Mouse (Mus musculus): Measurements from ENCODE around the gene Rnf213. TPM values are rescaled to one million over a fixed set of nuclear protein-coding genes. Genes with fewer than 3 reads are reported as not detected.

Rnf213 gene
- 0.57 and 0.90 TPM in 2 replicates for polyA plus RNA-seq (2015; fragmentation: Nextera tagmentation; extraction: Ambion mirVana)

GRCm38 (mm10) chr11:119392800-119393482 lies at the start of gene Rnf213:
Rnf213 (plus strand) TSS chr11:119393100.
- no peaks in the 10 kb centered on the region for H3K36me3 ChIP-seq (ENCODE audit: control insufficient read depth, insufficient read depth, low read length)
- peaks cover 21% of the 10 kb centered on the region for H3K4me1 ChIP-seq (ENCODE audit: control insufficient read depth, insufficient read depth, low read length)
- peak within 1 kb of the TSS; percentile 53 for H3K4me2 ChIP-seq (ENCODE audit: low read length)
- no peak for ATAC-seq
- 1% methylated on average over 19 of the region's 19 CpGs for WGBS
- peak within 1 kb of the TSS; percentile 33 for H3K4me3 ChIP-seq (ENCODE audit: low read depth, low read length)
- peaks cover 76% of the 10 kb centered on the region for H3K27me3 ChIP-seq (ENCODE audit: control insufficient read depth, insufficient read depth, low read depth, low read length)
- peak within 1 kb of the TSS; percentile 44 for H3K9ac ChIP-seq (ENCODE audit: low read depth, low read length)
- no peak within 1 kb of the TSS for H3K27ac ChIP-seq (ENCODE audit: low read length)
- no peaks in the 10 kb centered on the region for H3K9me3 ChIP-seq (replicated peaks; ENCODE audit: control insufficient read depth, low read length, poor library complexity, severe bottlenecking)

- Histone ChIP-seq H3K27ac (ENCODE audit: low read length) (no peak overlapping the region), H3K4me2 (ENCODE audit: low read length) (no peak overlapping the region), H3K4me3 (ENCODE audit: low read depth, low read length) (no peak overlapping the region), H3K9me3 (replicated peaks; ENCODE audit: control insufficient read depth, low read length, poor library complexity, severe bottlenecking) (no peaks in the 10 kb centered on the region), H3K4me1 (ENCODE audit: control insufficient read depth, insufficient read depth, low read length) (no peaks in the 10 kb centered on the region), H3K36me3 (ENCODE audit: control insufficient read depth, insufficient read depth, low read length) (no peaks in the 10 kb centered on the region), H3K9ac (ENCODE audit: low read depth, low read length) (no peak overlapping the region), H3K27me3 (ENCODE audit: control insufficient read depth, insufficient read depth, low read depth, low read length) (no peaks in the 10 kb centered on the region)
- 88% methylated on average over 8 of the region's 8 CpGs for WGBS
- no peak for ATAC-seq
These were observed 48.7 kb upstream of the Rnf213 start for GRCm38 (mm10) chr11:119344178-119344577.

- no peak overlapping the region for H3K4me2 ChIP-seq (ENCODE audit: low read length)
- no peaks in the 10 kb centered on the region for H3K4me1 ChIP-seq (ENCODE audit: control insufficient read depth, insufficient read depth, low read length)
- no peaks in the 10 kb centered on the region for H3K36me3 ChIP-seq (ENCODE audit: control insufficient read depth, insufficient read depth, low read length)
- no peak overlapping the region for H3K4me3 ChIP-seq (ENCODE audit: low read depth, low read length)
- no peaks in the 10 kb centered on the region for H3K27me3 ChIP-seq (ENCODE audit: control insufficient read depth, insufficient read depth, low read depth, low read length)
- no peaks in the 10 kb centered on the region for H3K9me3 ChIP-seq (replicated peaks; ENCODE audit: control insufficient read depth, low read length, poor library complexity, severe bottlenecking)
- WGBS, result 75% methylated on average over 6 of the region's 6 CpGs
- no peak overlapping the region for H3K9ac ChIP-seq (ENCODE audit: low read depth, low read length)
- H3K27ac ChIP-seq (ENCODE audit: low read length), result no peak overlapping the region
- no peak for ATAC-seq
These were observed 48.0 kb upstream of the Rnf213 start for GRCm38 (mm10) chr11:119344865-119345264.

GRCm38 (mm10) chr11:119347125-119347524 lies 45.8 kb upstream of the Rnf213 start:
- Histone ChIP-seq H3K27me3 (ENCODE audit: control insufficient read depth, insufficient read depth, low read depth, low read length) (no peaks in the 10 kb centered on the region), H3K9ac (ENCODE audit: low read depth, low read length) (no peak overlapping the region), H3K4me3 (ENCODE audit: low read depth, low read length) (no peak overlapping the region), H3K9me3 (replicated peaks; ENCODE audit: control insufficient read depth, low read length, poor library complexity, severe bottlenecking) (no peaks in the 10 kb centered on the region), H3K4me1 (ENCODE audit: control insufficient read depth, insufficient read depth, low read length) (no peaks in the 10 kb centered on the region), H3K27ac (ENCODE audit: low read length) (no peak overlapping the region), H3K36me3 (ENCODE audit: control insufficient read depth, insufficient read depth, low read length) (no peaks in the 10 kb centered on the region), H3K4me2 (ENCODE audit: low read length) (no peak overlapping the region)
- no peak for ATAC-seq
- 94% methylated on average over 4 of the region's 4 CpGs for WGBS

- no peaks in the 10 kb centered on the region for H3K27me3 ChIP-seq (ENCODE audit: control insufficient read depth, insufficient read depth, low read depth, low read length)
- H3K4me2 ChIP-seq (ENCODE audit: low read length), result no peak overlapping the region
- H3K4me3 ChIP-seq (ENCODE audit: low read depth, low read length), result no peak overlapping the region
- no peaks in the 10 kb centered on the region for H3K9me3 ChIP-seq (replicated peaks; ENCODE audit: control insufficient read depth, low read length, poor library complexity, severe bottlenecking)
- no peak overlapping the region for H3K27ac ChIP-seq (ENCODE audit: low read length)
- 77% methylated on average over 7 of the region's 7 CpGs for WGBS
- H3K9ac ChIP-seq (ENCODE audit: low read depth, low read length), result no peak overlapping the region
- H3K36me3 ChIP-seq (ENCODE audit: control insufficient read depth, insufficient read depth, low read length), result no peaks in the 10 kb centered on the region
- peaks cover 14% of the 10 kb centered on the region for H3K4me1 ChIP-seq (ENCODE audit: control insufficient read depth, insufficient read depth, low read length)
- no peak for ATAC-seq
These were observed 40.8 kb upstream of the Rnf213 start for GRCm38 (mm10) chr11:119352113-119352512.

GRCm38 (mm10) chr11:119353946-119354345 lies 39.0 kb upstream of the Rnf213 start:
- no peak overlapping the region for H3K4me3 ChIP-seq (ENCODE audit: low read depth, low read length)
- 86% methylated on average over 4 of the region's 4 CpGs for WGBS
- no peak overlapping the region for H3K9ac ChIP-seq (ENCODE audit: low read depth, low read length)
- H3K27me3 ChIP-seq (ENCODE audit: control insufficient read depth, insufficient read depth, low read depth, low read length), result no peaks in the 10 kb centered on the region
- H3K4me2 ChIP-seq (ENCODE audit: low read length), result no peak overlapping the region
- H3K4me1 ChIP-seq (ENCODE audit: control insufficient read depth, insufficient read depth, low read length), result peaks cover 14% of the 10 kb centered on the region
- ATAC-seq, result no peak
- no peak overlapping the region for H3K27ac ChIP-seq (ENCODE audit: low read length)
- no peaks in the 10 kb centered on the region for H3K36me3 ChIP-seq (ENCODE audit: control insufficient read depth, insufficient read depth, low read length)
- H3K9me3 ChIP-seq (replicated peaks; ENCODE audit: control insufficient read depth, low read length, poor library complexity, severe bottlenecking), result no peaks in the 10 kb centered on the region

GRCm38 (mm10) chr11:119354798-119355442 lies 38.0 kb upstream of the Rnf213 start:
- H3K9me3 ChIP-seq (replicated peaks; ENCODE audit: control insufficient read depth, low read length, poor library complexity, severe bottlenecking), result no peaks in the 10 kb centered on the region
- H3K4me2 ChIP-seq (ENCODE audit: low read length), result peak overlapping the region; percentile 97
- ATAC-seq, result 0 out of 2 replicates have a peak, but pooled peaks have one; percentile 25
- H3K36me3 ChIP-seq (ENCODE audit: control insufficient read depth, insufficient read depth, low read length), result no peaks in the 10 kb centered on the region
- peak overlapping the region; percentile 70 for H3K4me3 ChIP-seq (ENCODE audit: low read depth, low read length)
- peak overlapping the region; percentile 74 for H3K9ac ChIP-seq (ENCODE audit: low read depth, low read length)
- peaks cover 14% of the 10 kb centered on the region for H3K4me1 ChIP-seq (ENCODE audit: control insufficient read depth, insufficient read depth, low read length)
- no peaks in the 10 kb centered on the region for H3K27me3 ChIP-seq (ENCODE audit: control insufficient read depth, insufficient read depth, low read depth, low read length)
- WGBS, result 7% methylated on average over 23 of the region's 23 CpGs
- H3K27ac ChIP-seq (ENCODE audit: low read length), result peak overlapping the region; percentile 47; the same call in 1 of the 2 replicates

GRCm38 (mm10) chr11:119355443-119356385 lies 37.2 kb upstream of the Rnf213 start, which contains the start of the genes Sgsh and Slc26a11:
Sgsh (minus strand) TSS chr11:119355536.
Slc26a11 (plus strand) TSS chr11:119355557.
- Histone ChIP-seq H3K9ac (ENCODE audit: low read depth, low read length) (peak within 1 kb of the TSS; percentile 74), H3K4me1 (ENCODE audit: control insufficient read depth, insufficient read depth, low read length) (peaks cover 14% of the 10 kb centered on the region), H3K27me3 (ENCODE audit: control insufficient read depth, insufficient read depth, low read depth, low read length) (no peaks in the 10 kb centered on the region), H3K4me2 (ENCODE audit: low read length) (peak within 1 kb of the TSS; percentile 97), H3K4me3 (ENCODE audit: low read depth, low read length) (peak within 1 kb of the TSS; percentile 70), H3K27ac (ENCODE audit: low read length) (peak within 1 kb of the TSS; percentile 47; the same call in 1 of the 2 replicates), H3K9me3 (replicated peaks; ENCODE audit: control insufficient read depth, low read length, poor library complexity, severe bottlenecking) (no peaks in the 10 kb centered on the region), H3K36me3 (ENCODE audit: control insufficient read depth, insufficient read depth, low read length) (no peaks in the 10 kb centered on the region)
- 1% methylated on average over 38 of the region's 40 CpGs for WGBS
- ATAC-seq, result peak; percentile 94

Measured in midbrain, embryonic 16.5 days (tissue).